Mouse (Mus musculus): ENCODE results near the gene Cdc42ep2. TPM values are rescaled to one million over a fixed set of nuclear protein-coding genes. Genes with fewer than 3 reads are reported as not detected.

Gene Cdc42ep2
- total RNA-seq, 1 experiment, result 0.76 TPM

- no peak overlapping the region for H3K9ac ChIP-seq (ENCODE audit: insufficient read depth, low read depth, low read length, poor library complexity, severe bottlenecking)
- peaks cover 61% of the 10 kb centered on the region for H3K36me3 ChIP-seq (ENCODE audit: control insufficient read depth, insufficient read depth, low read length, poor library complexity, severe bottlenecking)
- in situ Hi-C loops (cut with MboI; ENCODE audit: low sequenced_read_pairs in 2 of 2, unreplicated experiment in 2 of 2), result no loop called here
Observed at GRCm38 (mm10) chr19:5956685-5957084, 32.1 kb upstream of the Cdc42ep2 start.

GRCm38 (mm10) chr19:5955704-5956670, 31.4 kb upstream of the Cdc42ep2 start:
- Histone ChIP-seq H3K9me3 (ENCODE audit: control insufficient read depth, insufficient read depth, low read depth, low read length) (no peaks in the 10 kb centered on the region), H3K27ac (ENCODE audit: insufficient read depth, low read depth, low read length, poor library complexity, severe bottlenecking) (peak overlapping the region; percentile 13; the same call in 1 of the 2 replicates), H3K4me1 (ENCODE audit: control insufficient read depth in 2 of 2, insufficient read depth in 2 of 2, low read length in 2 of 2, poor library complexity in 1 of 2) (peaks cover 0 to 12% of the 10 kb centered on the region in 2 experiments; a peak in 2 of 4 replicates), H3K36me3 (ENCODE audit: control insufficient read depth, insufficient read depth, low read length, poor library complexity, severe bottlenecking) (peaks cover 63% of the 10 kb centered on the region), H3K4me3 (ENCODE audit: insufficient read depth in 1 of 2, low read depth in 1 of 2, low read length in 2 of 2, poor library complexity in 1 of 2, severe bottlenecking in 1 of 2) (no peak overlapping the region), H3K9ac (ENCODE audit: insufficient read depth, low read depth, low read length, poor library complexity, severe bottlenecking) (0 out of 2 replicates have a peak overlapping the region, but pooled peaks have one; percentile 1)
- no peak for DNase-seq (ENCODE audit: low read depth, low spot score)
- no peak for TF ChIP-seq CHD2 (IDR thresholded peaks at IDR 0.05; ENCODE audit: low read depth, low read length)
- no peak for TF ChIP-seq MAFK (IDR thresholded peaks at IDR 0.05; ENCODE audit: insufficient read depth, low read depth, low read length)
- TF ChIP-seq ZNF384 (IDR thresholded peaks at IDR 0.05; ENCODE audit: low read depth, low read length), result no peak
- TF ChIP-seq ZC3H11A (IDR thresholded peaks at IDR 0.05; ENCODE audit: borderline replicate concordance, low read depth, low read length), result no peak
- no peak for TF ChIP-seq HCFC1 (IDR thresholded peaks at IDR 0.05; ENCODE audit: borderline replicate concordance, insufficient read depth, low read length)
- in situ Hi-C loops (cut with MboI; ENCODE audit: low sequenced_read_pairs in 2 of 2, unreplicated experiment in 2 of 2), result no loop called here

More at GRCm38 (mm10) chr19:5956685-5957084, 32.1 kb upstream of the Cdc42ep2 start:
- H3K27ac ChIP-seq (ENCODE audit: insufficient read depth, low read depth, low read length, poor library complexity, severe bottlenecking), result no peak overlapping the region
- no peak overlapping the region for H3K4me3 ChIP-seq (ENCODE audit: insufficient read depth in 1 of 2, low read depth in 1 of 2, low read length in 2 of 2, poor library complexity in 1 of 2, severe bottlenecking in 1 of 2)
- H3K4me1 ChIP-seq (ENCODE audit: control insufficient read depth in 2 of 2, insufficient read depth in 2 of 2, low read length in 2 of 2, poor library complexity in 1 of 2), result peaks cover 0 to 12% of the 10 kb centered on the region in 2 experiments; a peak in 2 of 4 replicates
- H3K9me3 ChIP-seq (ENCODE audit: control insufficient read depth, insufficient read depth, low read depth, low read length), result no peaks in the 10 kb centered on the region
- TF ChIP-seq HCFC1 (IDR thresholded peaks at IDR 0.05; ENCODE audit: borderline replicate concordance, insufficient read depth, low read length), result no peak
- no peak for TF ChIP-seq CHD2 (IDR thresholded peaks at IDR 0.05; ENCODE audit: low read depth, low read length)
- no peak for TF ChIP-seq MAFK (IDR thresholded peaks at IDR 0.05; ENCODE audit: insufficient read depth, low read depth, low read length)
- no peak for TF ChIP-seq ZC3H11A (IDR thresholded peaks at IDR 0.05; ENCODE audit: borderline replicate concordance, low read depth, low read length)
- no peak for TF ChIP-seq ZNF384 (IDR thresholded peaks at IDR 0.05; ENCODE audit: low read depth, low read length)
- DNase-seq (ENCODE audit: low read depth, low spot score), result peak; percentile 82

- in situ Hi-C loops (cut with MboI; ENCODE audit: low sequenced_read_pairs in 2 of 2, unreplicated experiment in 2 of 2), result no loop called here
- Histone ChIP-seq H3K36me3 (ENCODE audit: control insufficient read depth, insufficient read depth, low read length, poor library complexity, severe bottlenecking) (peaks cover 69% of the 10 kb centered on the region), H3K4me3 (ENCODE audit: insufficient read depth in 1 of 2, low read depth in 1 of 2, low read length in 2 of 2, poor library complexity in 1 of 2, severe bottlenecking in 1 of 2) (no peak overlapping the region), H3K27ac (ENCODE audit: insufficient read depth, low read depth, low read length, poor library complexity, severe bottlenecking) (no peak overlapping the region), H3K9me3 (ENCODE audit: control insufficient read depth, insufficient read depth, low read depth, low read length) (no peaks in the 10 kb centered on the region), H3K9ac (ENCODE audit: insufficient read depth, low read depth, low read length, poor library complexity, severe bottlenecking) (no peak overlapping the region), H3K4me1 (ENCODE audit: control insufficient read depth in 2 of 2, insufficient read depth in 2 of 2, low read length in 2 of 2, poor library complexity in 1 of 2) (peaks cover 0 to 12% of the 10 kb centered on the region in 2 experiments; a peak in 2 of 4 replicates)
- TF ChIP-seq ZC3H11A (IDR thresholded peaks at IDR 0.05; ENCODE audit: borderline replicate concordance, low read depth, low read length), result no peak
- TF ChIP-seq CHD2 (IDR thresholded peaks at IDR 0.05; ENCODE audit: low read depth, low read length), result no peak
- no peak for TF ChIP-seq ZNF384 (IDR thresholded peaks at IDR 0.05; ENCODE audit: low read depth, low read length)
- no peak for TF ChIP-seq HCFC1 (IDR thresholded peaks at IDR 0.05; ENCODE audit: borderline replicate concordance, insufficient read depth, low read length)
- no peak for TF ChIP-seq MAFK (IDR thresholded peaks at IDR 0.05; ENCODE audit: insufficient read depth, low read depth, low read length)
- no peak for DNase-seq (ENCODE audit: low read depth, low spot score)
Observed at GRCm38 (mm10) chr19:5954936-5955335, 30.3 kb upstream of the Cdc42ep2 start.

GRCm38 (mm10) chr19:5954031-5954710, 29.6 kb upstream of the Cdc42ep2 start:
- Histone ChIP-seq H3K4me3 (ENCODE audit: insufficient read depth in 1 of 2, low read depth in 1 of 2, low read length in 2 of 2, poor library complexity in 1 of 2, severe bottlenecking in 1 of 2) (no peak overlapping the region), H3K9me3 (ENCODE audit: control insufficient read depth, insufficient read depth, low read depth, low read length) (no peaks in the 10 kb centered on the region), H3K36me3 (ENCODE audit: control insufficient read depth, insufficient read depth, low read length, poor library complexity, severe bottlenecking) (peaks cover 72% of the 10 kb centered on the region), H3K27ac (ENCODE audit: insufficient read depth, low read depth, low read length, poor library complexity, severe bottlenecking) (no peak overlapping the region), H3K4me1 (ENCODE audit: control insufficient read depth in 2 of 2, insufficient read depth in 2 of 2, low read length in 2 of 2, poor library complexity in 1 of 2) (peaks cover 0 to 12% of the 10 kb centered on the region in 2 experiments; a peak in 2 of 4 replicates), H3K9ac (ENCODE audit: insufficient read depth, low read depth, low read length, poor library complexity, severe bottlenecking) (no peak overlapping the region)
- in situ Hi-C loops (cut with MboI; ENCODE audit: low sequenced_read_pairs in 2 of 2, unreplicated experiment in 2 of 2), result no loop called here
- DNase-seq (ENCODE audit: low read depth, low spot score), result no peak
- no peak for TF ChIP-seq CHD2 (IDR thresholded peaks at IDR 0.05; ENCODE audit: low read depth, low read length)
